Mouse (Mus musculus) layer of hippocampus, adult 9-11 months (tissue): ENCODE data around the gene Ctrc.
"Not testable (repeated sequence)": the region's sequence is repeated elsewhere in the genome, so short reads cannot be mapped to it uniquely, and the experiment has no call there.

Experiments used
- DNase-seq: peaks from one replicate; pipeline ENCODE4 v3.0.0; 2022

Gene Ctrc

GRCm38 (mm10) chr4:141781201-141781985 is 64.8 kb downstream of the Ctrc start:
- no peak for DNase-seq

DNA sequence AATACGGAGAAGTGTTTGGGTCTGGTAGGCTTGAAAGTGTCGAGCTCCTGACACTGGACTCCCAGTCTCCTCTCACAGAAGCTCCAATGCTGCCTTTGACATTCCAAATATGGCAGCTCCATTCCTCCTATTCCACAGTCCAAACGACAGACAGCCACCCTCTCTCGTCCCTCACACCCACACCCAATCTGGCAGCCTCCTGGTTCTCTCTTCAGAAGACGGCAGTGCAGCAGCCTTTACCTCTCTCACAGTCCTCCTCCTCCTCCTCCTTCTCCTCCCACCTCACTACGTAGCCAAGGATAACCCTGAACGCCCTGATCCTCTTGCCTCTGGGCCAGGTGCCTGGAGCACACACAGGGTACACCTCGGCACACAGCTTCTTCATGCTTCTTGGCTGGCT is 66.3 kb downstream of the Ctrc start:
- peak; percentile 83 for DNase-seq

DNA sequence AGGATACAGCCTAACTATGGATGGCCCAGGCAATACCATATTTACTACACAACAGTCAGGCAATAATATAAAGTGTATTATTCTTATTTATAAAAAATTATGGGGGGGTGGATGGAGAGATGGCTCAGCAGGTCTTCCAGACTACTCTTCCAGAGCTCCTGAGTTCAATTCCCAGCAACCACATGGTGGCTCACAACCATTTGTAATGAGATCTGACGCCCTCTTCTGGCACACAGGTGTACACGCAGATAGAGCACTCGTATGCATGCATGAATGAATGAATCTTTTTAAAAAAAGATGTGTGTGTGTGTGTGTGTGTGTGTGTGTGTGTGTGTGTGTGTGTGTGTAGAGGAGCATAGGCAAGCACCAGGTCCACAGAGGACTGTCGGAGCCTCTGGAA is 73.1 kb downstream of the Ctrc start:
- DNase-seq, result not testable (repeated sequence)

DNA sequence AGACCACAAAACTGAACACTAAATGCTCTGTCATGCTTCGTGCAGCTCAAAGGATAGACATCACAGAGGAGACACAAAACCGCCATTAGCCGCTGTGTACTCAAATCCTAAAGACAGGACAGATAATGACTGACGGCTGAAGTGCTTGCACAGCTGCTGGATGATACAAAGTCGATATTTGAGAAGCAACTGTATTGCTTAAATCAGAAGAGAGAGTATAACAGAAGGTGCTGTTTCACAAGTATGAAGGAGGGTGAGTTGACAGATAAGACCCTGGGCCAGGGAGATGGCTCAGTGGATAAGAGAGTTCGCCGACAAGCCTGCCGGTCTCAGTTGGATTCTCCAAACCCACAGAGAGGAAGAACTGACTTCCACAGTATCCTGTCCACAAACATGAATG is 74.3 kb downstream of the Ctrc start:
- DNase-seq, result no peak

- DNase-seq, result no peak
Observed at GRCm38 (mm10) chr4:141769501-141770160, 76.5 kb downstream of the Ctrc start.

- peak; percentile 66 for DNase-seq
Observed at GRCm38 (mm10) chr4:141767353-141768036, 78.7 kb downstream of the Ctrc start.

DNA sequence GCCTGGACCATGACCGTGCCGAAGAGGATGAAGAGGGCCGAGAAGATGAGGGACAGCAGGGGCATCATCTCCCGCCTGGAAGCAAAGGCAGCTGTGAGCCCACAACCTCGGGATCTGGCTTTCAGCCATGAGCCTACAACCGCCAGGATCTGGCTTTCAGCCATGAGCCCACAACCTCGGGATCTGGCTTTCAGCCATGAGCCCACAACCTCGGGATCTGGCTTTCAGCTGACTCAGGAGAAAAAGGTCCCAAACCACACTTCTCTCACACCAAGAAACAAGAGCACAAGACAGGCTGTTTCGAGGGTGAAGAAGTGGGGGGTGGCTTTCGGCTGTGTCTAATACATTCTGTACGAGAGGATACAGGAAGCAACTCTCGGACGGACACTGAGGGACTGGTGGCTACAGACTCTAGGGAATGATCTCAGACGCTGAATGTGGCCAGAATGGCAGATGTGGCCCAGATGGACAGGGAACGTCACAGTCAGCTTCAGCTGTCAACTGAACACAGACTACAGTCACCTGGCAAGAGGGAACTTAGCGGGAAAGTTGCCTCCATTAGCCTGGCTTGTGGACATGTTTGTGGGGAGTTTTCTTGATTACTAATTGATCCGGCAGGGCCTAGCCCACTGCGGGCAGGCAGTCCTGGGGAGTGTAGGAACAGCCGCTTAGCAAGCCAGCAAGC is 79.3 kb downstream of the Ctrc start:
- DNase-seq, result peak; percentile 42

- peak; percentile 78 for DNase-seq
Observed at GRCm38 (mm10) chr4:141766316-141766667, 79.9 kb downstream of the Ctrc start.

DNA sequence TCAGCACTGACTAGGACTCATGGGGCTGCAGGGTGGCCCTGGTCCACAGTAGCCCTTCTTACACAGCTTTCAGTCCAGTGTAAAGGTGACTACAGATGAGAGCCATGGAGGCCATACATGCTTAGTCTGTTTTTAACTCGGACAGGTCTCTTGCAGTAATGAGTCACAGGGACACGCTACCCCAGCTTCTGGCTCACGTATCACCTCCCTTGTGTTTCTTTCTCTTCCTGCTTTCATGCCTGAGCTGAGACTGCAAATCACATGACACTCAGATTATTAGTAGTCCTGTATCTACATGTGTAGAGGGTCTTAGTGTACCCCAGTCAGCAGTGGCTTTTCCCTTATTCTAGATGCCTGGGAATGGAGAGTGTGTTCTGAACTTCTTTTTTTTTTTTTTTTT is 81.2 kb downstream of the Ctrc start:
- no peak for DNase-seq
